Mouse (Mus musculus) megakaryocyte, adult 5-6 weeks (primary cell): ENCODE results near the gene Caly. TPM values are rescaled to one million over a fixed set of nuclear protein-coding genes. Genes with fewer than 3 reads are reported as not detected.

Experiments used
- ATAC-seq: 2 replicates; pipeline ENCODE4 v1.8.0; 2016; ENCODE audit warnings: mild to moderate bottlenecking, inconsistent platforms; ENCODE audit not compliant: poor library complexity, severe bottlenecking
- total RNA-seq, 2 experiments: library from RNA; stranded (forward) in 1 of 2; stranded (reverse) in 1 of 2; fragments of 153-499, 151-499 nt in 1 of 2; fragments of 221-1000, 200-1000 nt in 1 of 2; gene quantifications; 2 replicates each; pipeline versions ENCODE4 v1.2.3 to v1.2.4; 2015 to 2017

Caly gene
- total RNA-seq (2015) (not detected in 2 replicates), total RNA-seq (2017) (not detected in 2 replicates)

DNA sequence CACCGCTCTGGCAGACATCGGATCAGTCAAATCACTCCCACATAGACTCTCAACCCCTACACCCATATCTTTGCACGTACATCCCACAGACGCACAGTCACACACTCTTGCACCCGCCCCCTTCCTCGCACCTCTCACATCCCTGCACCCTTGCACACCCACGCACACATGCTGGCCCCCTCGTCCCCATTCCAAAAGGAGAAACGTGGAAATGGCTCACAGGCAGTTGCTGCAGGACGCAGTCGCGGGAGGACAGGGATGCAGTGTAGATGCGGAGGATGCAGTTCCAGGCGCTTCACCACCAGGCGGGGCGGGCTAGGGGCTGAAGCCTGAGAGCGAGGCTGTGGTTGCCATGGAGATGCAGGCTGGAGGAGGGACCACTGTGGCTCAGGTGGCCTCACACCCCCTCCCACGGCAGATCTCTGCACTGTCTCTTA is at the start of gene Caly:
Caly (minus strand) TSS at position 307 of the 437 bp plus-strand sequence.
- ATAC-seq, result 0 out of 2 replicates have a peak, but pooled peaks have one; percentile 25

DNA sequence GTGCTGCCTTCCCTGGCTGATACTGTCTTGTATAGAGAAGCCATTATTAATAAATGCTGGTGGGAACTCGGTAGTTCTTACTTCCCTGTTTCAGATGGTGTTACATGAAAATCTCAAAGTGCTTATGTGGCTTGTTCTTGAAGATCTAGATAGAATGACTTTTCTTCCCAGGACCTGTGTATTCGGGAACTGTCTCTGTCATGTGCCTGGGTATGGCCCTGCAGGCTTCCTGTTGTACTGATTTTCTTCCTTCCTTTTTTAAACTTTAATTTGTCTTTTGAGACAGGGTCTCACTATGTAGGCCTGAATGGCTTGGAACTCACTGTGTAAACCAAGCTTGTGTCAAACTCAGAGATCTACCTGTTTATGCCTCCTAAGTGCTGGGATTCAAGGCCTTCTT is 45.6 kb upstream of the Caly start:
- ATAC-seq, result no peak

DNA sequence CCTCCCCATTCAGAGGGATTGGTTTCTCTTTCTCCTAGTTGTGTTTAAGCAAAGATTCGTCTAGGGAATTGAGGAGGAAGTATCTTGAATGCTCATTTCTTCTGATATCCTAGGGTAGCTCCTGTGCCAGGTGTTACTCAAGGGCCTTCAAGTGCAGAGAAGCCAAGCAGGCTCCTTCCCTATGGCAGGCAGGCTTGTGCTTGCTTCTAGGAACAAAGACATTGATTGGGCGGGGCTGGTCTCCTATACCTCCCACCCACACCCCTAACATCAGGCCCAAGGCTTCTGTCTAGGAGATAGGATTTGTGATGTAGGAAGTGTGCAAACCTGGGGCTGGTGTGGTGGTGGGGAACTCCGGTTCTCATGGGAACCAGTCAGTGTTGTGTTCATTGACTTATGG is 44.6 kb upstream of the Caly start:
- ATAC-seq, result no peak

DNA sequence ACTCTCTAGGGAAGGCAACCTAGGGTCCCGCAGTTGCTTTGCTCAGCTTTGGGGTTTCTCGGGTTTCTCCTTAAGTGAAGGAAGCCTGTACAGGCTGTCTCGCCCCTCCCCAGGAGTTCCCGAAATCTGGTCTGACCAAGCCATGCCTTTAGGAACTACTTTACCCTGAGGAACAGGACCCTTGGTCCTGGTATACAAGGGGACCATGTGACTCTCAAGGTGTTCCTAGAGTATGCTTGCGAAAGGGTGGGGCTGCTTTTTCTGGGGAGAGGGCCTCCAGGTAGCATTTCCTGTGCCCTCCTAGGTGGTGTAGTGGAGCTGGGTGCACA is 43.6 kb upstream of the Caly start:
- peak; percentile 9; the same call in 1 of the 2 replicates for ATAC-seq

DNA sequence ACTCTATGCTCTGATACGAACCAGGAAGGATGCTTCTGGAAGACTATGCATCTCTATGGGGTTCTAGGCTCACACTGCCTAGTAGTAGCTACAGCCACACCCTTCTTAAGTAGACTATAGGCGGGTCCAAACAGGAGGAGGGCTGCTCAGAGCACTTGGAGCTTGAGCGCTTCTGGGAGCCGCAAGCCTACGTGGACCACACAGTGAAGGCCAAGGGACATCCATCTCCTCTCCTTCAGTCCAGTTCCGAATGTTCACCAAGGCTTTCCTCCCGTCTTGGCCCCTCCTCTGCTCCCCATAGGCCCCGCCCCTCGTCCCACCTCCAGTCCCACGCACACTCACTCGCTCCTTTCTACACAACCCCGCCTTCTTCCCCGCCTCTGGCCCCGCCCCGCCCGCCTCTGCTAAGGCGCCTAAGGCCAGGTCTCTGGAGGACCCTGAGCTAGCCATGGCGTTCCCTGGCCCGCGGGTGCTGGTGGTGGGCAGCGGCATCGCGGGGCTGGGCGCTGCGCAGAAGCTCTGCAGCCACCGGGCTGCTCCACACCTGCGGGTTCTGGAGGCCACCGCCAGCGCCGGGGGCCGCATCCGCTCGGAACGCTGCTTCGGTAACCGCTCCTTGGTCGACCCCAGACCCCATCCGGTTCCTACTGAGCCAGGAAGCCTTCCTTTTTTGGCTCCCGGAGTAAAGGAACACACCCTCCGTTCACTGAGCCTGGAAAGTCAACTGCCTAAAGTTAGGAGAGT is 43.1 kb upstream of the Caly start:
- ATAC-seq, result peak; percentile 94

DNA sequence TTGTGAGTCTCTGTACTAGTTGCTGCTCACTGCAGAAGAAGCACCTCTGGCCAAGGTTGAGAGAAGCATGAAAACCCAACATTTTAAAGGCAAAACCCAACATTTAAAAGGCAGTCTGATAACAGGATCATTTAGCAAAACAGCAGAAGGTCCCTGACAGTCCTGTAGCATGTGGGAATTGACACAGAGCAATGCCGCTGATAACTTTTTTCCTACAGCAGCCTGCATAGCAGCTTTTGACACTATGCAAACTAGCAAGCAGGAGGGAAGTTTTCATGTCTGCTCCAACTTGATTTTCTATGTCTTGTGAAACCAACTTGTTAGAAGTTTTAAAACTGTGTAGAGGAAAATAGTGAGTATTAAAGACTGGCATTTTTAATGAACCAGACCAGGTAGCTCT is 42.0 kb upstream of the Caly start:
- ATAC-seq, result no peak

DNA sequence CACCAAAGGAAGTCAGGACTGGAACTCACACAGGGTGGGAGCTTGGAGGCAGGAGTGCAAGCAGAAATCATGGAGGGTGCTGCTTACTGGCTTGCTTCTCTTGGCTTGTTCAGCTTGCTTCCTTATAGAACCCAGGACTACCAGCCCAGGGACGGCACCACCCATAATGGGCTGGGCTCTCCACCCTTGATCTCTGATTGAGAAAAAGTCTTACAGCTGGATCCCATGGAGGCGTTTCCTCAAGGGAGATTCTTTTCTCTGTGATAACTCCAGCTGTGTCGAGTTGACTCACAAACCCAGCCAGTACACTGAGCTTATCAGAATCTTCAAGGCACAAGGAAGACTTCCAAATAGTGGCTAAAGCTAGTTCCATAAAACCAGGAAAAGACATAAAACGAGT is 40.4 kb upstream of the Caly start:
- ATAC-seq, result no peak

DNA sequence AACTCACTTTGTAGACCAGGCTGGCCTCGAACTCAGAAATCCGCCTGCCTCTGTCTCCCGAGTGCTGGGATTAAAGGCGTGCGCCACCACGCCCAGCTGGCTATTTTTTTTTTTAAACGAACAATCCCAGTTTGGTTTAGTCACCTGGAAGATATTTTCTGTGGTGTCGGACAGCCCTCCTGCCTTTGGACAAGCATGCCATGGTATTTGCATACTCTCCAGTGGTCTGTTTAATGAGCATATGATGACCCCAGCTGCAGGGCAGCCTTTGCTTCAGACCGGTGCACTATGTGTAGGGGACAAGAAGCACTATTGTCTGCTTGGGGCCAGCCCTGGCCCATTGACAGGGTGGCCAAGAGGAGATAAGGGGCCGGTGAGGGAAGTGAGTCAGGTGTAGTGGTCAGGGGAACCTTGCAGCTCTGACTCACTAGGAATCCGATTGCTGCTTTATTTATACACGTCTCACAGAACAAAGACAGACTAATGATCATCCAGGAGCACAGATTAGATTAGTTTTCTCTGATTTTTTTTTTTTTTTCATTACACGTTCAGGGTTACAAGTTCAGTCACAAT is 39.1 kb upstream of the Caly start:
- no peak for ATAC-seq

DNA sequence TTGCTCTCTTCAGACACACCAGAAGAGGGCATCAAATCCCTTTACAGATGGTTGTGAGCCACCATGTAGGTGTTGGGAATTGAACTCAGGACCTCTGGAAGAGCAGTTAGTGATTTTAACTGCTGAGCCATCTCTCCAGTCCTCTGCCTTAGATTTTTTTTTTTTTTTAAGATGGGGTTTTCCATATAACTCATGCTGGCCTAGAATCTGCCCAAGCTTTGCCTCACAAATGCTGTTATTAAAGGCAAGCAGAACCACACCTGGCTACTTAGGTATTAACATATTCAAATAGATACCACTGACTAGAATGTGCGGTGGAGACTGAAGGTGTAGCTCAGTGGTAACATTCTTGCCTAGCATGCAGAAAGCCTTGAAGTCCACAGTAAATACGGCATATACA is 38.1 kb upstream of the Caly start:
- ATAC-seq, result no peak

DNA sequence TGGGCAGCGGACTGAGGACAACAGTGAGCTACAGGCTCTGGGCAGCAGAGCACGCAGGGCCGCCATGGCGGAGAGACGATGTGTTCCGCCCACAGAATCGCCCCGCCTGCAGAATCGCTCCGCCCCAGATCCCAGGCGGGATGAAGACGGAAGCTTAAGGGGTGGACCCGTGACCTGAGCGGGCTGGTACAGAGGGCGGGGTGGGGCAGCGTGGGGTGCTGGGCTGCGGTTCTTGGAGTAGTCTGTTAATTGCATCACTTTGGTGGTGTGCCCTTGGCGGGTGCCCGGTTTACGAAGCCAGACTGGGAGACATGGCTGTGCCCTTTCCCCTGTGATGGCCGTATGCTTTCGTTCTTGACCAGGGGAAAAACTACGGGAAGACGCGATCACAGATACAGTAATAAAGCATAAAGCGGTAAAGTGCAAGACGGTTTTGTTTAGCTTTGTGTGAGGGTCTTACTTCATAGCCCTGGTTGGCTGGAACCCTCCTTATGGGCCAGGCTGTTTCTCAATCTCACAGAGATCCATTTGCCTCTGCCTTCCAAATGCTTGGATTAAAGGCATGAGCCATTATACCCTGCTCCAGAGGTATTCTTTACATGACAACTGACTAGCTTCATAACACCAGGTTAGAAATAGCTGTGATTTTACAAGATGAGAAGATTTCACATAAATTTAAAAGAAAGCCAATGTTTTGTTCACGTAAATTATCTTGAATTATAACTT is 34.1 kb upstream of the Caly start, which contains the start of gene Echs1:
Echs1 (minus strand) TSS at position 148 of the 726 bp plus-strand sequence.
- ATAC-seq, result peak; percentile 90

DNA sequence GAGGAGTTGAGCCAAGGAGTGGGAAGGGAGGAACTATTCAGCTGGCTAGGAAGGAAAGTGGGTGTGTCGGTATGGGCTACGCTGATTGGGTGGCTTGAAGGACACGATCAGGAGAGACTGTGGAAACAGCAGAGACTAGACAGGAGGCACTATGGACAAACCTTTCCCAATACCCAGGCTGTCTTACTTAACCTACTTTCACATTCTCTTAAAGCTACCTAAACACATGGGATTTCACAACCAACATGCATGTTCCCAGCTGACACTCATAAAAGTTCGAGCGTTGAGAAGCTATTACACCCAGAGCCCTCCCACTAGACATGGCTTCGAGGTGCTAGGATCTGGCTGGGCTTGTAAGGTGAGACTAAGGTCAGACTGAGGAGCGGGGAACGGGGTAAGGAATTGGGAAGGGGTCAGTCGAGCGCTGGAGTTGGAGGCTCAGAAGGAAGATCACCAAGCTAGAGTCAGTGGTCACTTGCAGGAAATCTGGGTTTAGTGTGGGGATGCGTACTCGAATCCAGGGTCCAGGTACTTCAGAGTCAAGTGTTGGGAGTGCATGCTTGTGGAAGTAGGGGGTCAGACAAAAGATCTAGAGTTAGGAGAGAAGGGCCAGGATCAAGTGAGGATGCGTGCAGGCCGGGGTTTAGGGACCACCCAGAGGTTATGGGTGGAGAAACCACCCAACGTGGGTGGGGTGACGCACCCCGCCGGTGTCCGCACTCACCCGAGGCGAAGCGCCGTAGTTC is 33.4 kb upstream of the Caly start, which contains the start of gene Paox:
Paox (plus strand) TSS at position 217 of the 746 bp plus-strand sequence.
- ATAC-seq, result peak; percentile 69

DNA sequence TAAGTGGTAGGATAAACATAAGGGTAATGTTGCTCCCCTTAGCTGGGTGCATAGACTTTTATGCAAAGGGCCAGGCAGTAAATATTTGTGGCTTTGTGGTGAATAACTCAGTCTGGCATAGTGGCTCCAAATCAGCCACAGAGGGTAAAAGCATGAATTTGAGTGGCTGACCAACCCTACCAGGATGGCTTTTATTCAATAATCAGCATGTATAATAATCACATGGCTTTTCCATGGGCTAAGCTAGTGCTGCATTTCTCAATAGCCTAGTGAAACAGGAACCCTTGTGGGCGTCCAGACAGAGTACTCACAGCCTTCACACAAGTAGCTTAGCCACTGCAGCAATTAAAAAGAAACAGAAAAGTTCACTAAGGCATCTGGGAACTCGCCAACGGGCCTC is 29.6 kb upstream of the Caly start:
- peak; percentile 24; the same call in 1 of the 2 replicates for ATAC-seq

DNA sequence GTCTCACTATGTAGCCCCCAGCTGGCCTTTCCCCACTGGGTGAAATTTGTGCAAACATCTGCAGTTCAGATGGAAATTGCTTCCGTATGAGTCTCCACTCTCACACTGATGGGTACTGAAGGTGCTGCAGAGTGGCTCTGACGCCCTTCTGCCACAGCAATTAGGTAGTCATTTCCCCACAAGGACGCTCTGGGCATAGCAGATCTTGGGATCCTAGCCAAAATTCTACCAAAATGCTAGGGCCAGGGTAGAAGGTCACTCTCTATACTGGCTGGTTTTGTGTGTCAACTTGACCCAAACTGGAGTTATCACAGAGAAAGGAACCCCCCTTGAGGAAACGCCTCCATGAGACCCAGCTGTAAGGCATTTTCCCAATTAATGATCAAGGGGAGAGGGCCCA is 21.7 kb upstream of the Caly start:
- no peak for ATAC-seq

DNA sequence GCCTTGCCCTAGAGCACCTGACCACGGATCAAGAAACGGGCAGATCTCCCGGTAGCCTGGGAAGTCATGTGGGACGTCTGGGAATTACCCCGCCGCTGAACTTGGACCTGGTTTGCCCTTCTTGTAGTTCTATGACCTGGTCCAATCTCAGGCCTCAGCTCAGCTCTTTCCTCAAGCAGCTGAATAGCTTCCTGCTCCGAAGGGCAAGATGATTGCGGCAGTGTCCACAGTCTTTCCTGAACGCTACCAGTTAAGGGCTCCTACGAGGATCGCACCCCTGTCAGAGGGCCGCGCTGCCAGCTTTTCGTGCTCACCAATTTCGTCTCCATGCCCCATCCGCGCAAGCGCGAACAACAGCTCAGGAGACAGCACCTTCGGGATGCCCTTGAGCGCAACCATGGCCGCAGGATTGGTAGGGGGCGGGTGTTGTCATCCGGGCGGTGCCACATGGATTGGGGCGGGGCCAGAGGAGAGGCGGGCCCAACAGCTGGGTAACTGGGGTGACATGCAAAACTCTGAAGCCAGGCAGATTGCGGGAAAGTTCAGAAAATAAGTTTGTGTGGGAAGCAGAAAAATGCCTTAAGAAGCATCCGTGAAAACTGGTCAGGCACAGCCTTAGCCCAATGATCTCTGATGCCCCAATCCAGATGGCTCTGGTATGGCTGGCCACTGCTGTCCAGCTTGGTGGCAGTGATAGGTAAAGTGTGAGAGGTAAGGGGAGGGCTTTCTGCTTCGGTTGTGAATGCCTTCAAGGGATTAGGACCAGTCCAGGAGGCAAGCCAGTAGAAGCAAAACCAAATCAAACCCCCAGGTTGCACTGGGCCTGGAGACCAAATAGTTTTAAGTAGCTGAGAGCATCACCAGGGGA is 19.9 kb upstream of the Caly start, which contains the start of gene Fuom:
Fuom (minus strand) TSS at position 449 of the 868 bp plus-strand sequence.
- peak; percentile 99 for ATAC-seq

DNA sequence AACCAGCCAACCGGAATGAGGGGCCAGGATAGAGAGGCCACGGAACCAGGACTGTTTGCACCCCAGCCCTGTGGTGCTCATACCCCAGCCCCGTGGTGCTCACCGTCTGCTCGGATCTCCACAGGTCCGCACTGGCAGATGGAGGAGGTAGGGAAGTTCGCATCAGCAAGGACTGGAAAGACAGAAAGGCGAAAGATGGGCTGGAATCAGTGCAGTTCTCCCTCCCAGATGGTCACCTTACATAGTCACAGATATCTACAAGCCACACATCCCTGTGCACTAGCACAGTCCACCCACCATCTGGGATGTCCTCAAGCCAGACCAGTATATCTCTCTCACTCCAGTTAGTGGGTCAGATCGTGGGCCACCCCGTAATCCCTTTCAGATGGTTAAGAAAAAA is 19.1 kb upstream of the Caly start:
- ATAC-seq, result no peak

DNA sequence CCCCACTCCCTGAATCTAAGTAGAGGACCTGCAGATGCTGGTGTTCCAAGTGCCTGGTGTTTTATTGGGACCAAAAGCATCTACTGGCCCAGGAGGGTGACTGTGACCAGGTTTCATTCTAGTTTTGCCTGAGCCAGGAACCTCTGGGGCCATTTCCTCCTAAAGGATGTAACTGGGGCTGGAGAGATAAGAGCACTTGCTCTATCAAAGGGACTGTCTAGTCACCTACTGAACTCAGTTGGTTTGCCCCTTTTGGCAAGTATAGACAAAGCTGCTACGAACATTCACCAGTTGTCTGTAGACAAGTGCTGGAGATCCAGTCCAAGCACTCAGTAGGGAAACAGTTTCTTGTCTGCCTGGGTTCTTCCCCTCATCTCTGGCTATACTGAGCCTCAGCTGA is 16.1 kb upstream of the Caly start:
- no peak for ATAC-seq

DNA sequence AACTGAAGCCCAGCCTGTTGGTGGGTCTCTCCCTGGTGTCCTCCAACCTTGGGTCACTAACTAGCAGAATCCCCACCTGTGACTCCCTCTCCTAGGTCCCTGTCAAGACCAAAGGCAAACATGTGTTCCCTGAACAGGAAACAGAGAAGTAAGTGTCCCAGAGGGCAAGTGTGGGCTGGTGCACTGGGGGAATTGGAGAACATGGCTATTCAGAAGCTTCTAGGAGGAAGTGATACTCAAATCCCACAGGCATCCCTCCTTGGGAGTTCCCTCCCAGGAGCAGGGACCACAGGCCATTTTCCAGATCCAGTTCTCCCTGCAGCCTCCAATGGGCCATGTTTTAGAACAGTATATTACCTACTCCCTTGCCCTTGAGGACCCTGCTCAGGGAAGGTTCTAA is 13.7 kb upstream of the Caly start:
- peak; percentile 69 for ATAC-seq

DNA sequence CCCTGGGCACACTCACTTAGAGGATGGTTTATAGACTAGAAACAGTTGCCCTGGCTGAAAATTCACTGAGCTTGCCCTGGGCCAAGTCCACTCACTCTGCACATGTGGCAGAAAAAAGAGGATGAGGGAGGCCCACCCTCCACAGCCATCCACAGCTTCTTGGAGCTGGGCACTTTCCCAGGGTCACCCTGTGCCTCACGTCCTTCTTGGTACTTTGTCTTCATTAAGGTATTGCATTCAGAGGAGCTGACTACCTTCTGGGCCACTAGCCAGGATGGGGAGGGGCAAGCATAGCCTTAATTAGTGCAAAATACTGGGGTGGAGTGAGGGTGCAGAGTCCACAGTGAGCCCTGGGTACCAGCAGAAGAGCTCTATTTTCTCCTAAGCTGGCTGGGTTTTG is 13.2 kb upstream of the Caly start:
- no peak for ATAC-seq

DNA sequence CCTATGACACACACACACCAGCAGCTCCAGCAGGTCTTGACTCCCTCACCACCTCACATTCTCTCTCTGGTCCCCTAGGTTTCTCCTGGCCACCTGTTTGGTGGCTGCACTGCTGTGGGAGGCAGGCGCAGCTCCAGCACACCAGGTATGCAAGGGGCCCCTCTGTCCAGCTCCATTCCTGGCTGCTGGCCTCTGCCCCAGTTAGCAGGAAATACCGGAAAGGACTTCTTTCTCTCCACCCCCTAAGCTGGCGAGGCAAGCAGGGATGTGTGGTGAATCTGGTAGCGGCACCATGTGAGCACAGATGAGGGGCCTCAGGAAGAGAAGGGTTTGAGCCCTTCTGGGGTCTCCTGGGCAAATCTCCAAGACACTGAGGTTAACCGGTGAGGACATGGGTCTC is 12.6 kb upstream of the Caly start:
- no peak for ATAC-seq

DNA sequence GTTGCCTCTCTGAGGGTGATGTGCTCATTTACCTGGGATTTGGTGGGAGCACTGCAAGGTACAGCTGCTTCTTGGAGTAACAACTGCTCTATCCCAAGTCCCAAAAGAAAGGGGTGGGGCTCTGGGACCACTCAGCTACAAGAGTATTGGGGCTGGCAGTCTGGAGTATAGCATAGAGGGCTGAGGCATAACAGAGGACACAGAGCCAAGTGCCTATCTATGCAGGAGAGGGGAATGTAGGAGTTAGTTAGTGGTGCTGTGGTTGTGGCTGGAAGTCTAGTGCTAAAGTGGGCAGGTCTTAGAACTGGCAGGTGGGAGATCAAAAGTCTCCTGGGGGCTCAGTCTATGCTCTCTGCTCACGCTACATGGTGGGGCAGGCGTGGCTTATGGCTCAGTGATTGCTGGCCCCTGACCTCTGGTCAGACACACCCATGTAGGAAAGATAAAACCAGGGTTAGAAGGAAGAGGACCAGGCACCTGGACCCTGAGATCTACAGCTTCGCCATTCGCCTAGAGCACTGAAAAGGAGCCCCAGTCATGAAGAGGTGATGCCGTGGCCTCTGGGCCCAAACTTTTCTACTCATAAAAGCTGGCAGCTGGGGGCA is 10.7 kb upstream of the Caly start, which contains the start of gene Prap1:
Prap1 (plus strand) TSS at position 472 of the 605 bp plus-strand sequence.
- ATAC-seq, result no peak
